Mouse (Mus musculus) lung, adult 2 months (tissue): ENCODE measurements around the gene Rhot2.
A peak's percentile ranks its signal among the peaks of the same experiment; 100 is the strongest.

Source experiments
- CTCF ChIP-seq: fragments of 200-500 bp; IDR thresholded peaks from 2 replicates; pipeline ENCODE4 v1.5.1; 2011; ENCODE audit warnings: mild to moderate bottlenecking, low read length, control low read depth; ENCODE audit not compliant: insufficient read depth
- POLR2A ChIP-seq: fragments of 200-500 bp; IDR thresholded peaks from 2 replicates; pipeline ENCODE4 v1.6.1; 2011; ENCODE audit warnings: low read depth, mild to moderate bottlenecking, control low read depth, low read length, borderline replicate concordance; ENCODE audit errors: extremely low read depth

GRCm38 (mm10) chr17:25801029-25801428 lies 43.6 kb downstream of the Rhot2 start:
- TF ChIP-seq POLR2A: no peak
- peak; percentile 76 for TF ChIP-seq CTCF
